In genomic region chr4:139511557-139511956, GRCm38 (mm10) we compare ENCODE assay signal across 18 mouse cellular contexts. TPM values are rescaled to one million over a fixed set of nuclear protein-coding genes. Genes with fewer than 3 reads are reported as not detected.
A peak's percentile ranks its signal among the peaks of the same experiment; 100 is the strongest.
DNase-seq lines count a peak whose midpoint lies in the region; ATAC-seq and TF ChIP-seq lines count a peak whose summit lies in the region.
"Had no signal": no experiment of that assay in that cellular context is flagged by ENCODE, and none has a peak within 500 bp of the region (broad histone marks: within the 10 kb centered on the region; RNA-seq: fewer than 3 reads in every experiment).

No protein-coding gene starts in this region.

- TF ChIP-seq EP300 in liver, postnatal 0 days (IDR thresholded peaks at IDR 0.05; ENCODE audit: low read depth): no peak

- peak; percentile 65; the same call in 1 of the 2 replicates for ATAC-seq in liver, postnatal 0 days
- no peak for ATAC-seq in liver, embryonic 11.5 days (replicated peaks; ENCODE audit: low FRiP score)
- ATAC-seq: activated CD4-positive, CD25-positive, alpha-beta regulatory T cell, adult 4 months; CD4-positive, CD25-positive, alpha-beta regulatory T cell, adult 4 months; Patski had no signal

- H3K9me3 ChIP-seq in liver, postnatal 0 days (ENCODE audit: low read length): no peaks in the 10 kb centered on the region
- no peaks in the 10 kb centered on the region for H3K9me3 ChIP-seq in liver, embryonic 11.5 days (ENCODE audit: control insufficient read depth, low read length)
- H3K9me3 ChIP-seq: G1E had no signal

- 29% methylated on average over 2 of the region's 2 CpGs for WGBS in liver, adult 2 months
- WGBS in liver, postnatal 0 days (ENCODE audit: insufficient replicate concordance): 62% methylated on average over 2 of the region's 2 CpGs
- 70% methylated on average over 2 of the region's 2 CpGs for WGBS in liver, embryonic 11.5 days

- DNase-seq in liver, adult 2 months (ENCODE audit: extremely low read depth, low read depth, low spot score): peak; percentile 96
- DNase-seq in liver: no peak
- DNase-seq in liver, postnatal 0 days: no peak
- no peak for DNase-seq in liver, embryonic 11.5 days (ENCODE audit: low spot score)
- DNase-seq: adrenal gland, adult 2 months; adrenal gland, adult 8-10 months; adrenal gland, postnatal 10 days; adrenal gland, postnatal 14 days; adrenal gland, postnatal 25 days; adrenal gland, postnatal 36 days; B cell, adult 2 months; cerebellum, adult 11 months; cerebellum, adult 11-12 months; cerebellum, adult 18-20 months had no signal

- peak overlapping the region; percentile 89 for H3K27ac ChIP-seq in liver, adult 2 months (replicated peaks; ENCODE audit: insufficient read depth, low read depth, low read length)
- no peak overlapping the region for H3K27ac ChIP-seq in liver, postnatal 0 days (ENCODE audit: low read depth)
- no peak overlapping the region for H3K27ac ChIP-seq in liver, embryonic 11.5 days (ENCODE audit: low read depth, low read length)

- no peak for TF ChIP-seq POLR2A in liver, adult 2 months (IDR thresholded peaks at IDR 0.05; ENCODE audit: extremely low read depth, insufficient read depth, low read length)

- H3K4me1 ChIP-seq in liver, adult 2 months (ENCODE audit: control insufficient read depth, insufficient read depth, low read length): peaks cover 5% of the 10 kb centered on the region
- H3K4me1 ChIP-seq in liver, postnatal 0 days (ENCODE audit: insufficient read depth): peaks cover 3% of the 10 kb centered on the region; the same call in 1 of the 2 replicates
- H3K4me1 ChIP-seq in liver, embryonic 11.5 days (replicated peaks; ENCODE audit: control insufficient read depth, insufficient read depth, low read length): 0 out of 2 replicates have a peak, but pooled peaks cover 4% of the 10 kb centered on the region

- H3K27me3 ChIP-seq in liver, adult 2 months (ENCODE audit: control insufficient read depth, insufficient read depth, low read length): no peaks in the 10 kb centered on the region
- H3K27me3 ChIP-seq in liver, postnatal 0 days (ENCODE audit: insufficient read depth, low read length): no peaks in the 10 kb centered on the region
- H3K27me3 ChIP-seq in liver, embryonic 11.5 days (replicated peaks; ENCODE audit: control insufficient read depth, insufficient read depth, low read length): no peaks in the 10 kb centered on the region
- H3K27me3 ChIP-seq: Patski had no signal

- no peak overlapping the region for H3K4me3 ChIP-seq in liver, adult 2 months (ENCODE audit: insufficient read depth, low read depth, low read length)
- H3K4me3 ChIP-seq in liver, postnatal 0 days (ENCODE audit: low read depth, low read length): no peak overlapping the region
- no peak overlapping the region for H3K4me3 ChIP-seq in liver, embryonic 11.5 days (ENCODE audit: low read depth, low read length)

- no peak for TF ChIP-seq CTCF in liver, adult 2 months (IDR thresholded peaks at IDR 0.05; ENCODE audit: low read depth, low read length)
- no peak for TF ChIP-seq CTCF in liver, postnatal 0 days (IDR thresholded peaks at IDR 0.05; ENCODE audit: low read depth)

- no peaks in the 10 kb centered on the region for H3K36me3 ChIP-seq in liver, adult 2 months (ENCODE audit: control insufficient read depth, insufficient read depth, low read length)
- no peaks in the 10 kb centered on the region for H3K36me3 ChIP-seq in liver, postnatal 0 days (replicated peaks; ENCODE audit: insufficient read depth, low read length)
- no peaks in the 10 kb centered on the region for H3K36me3 ChIP-seq in liver, embryonic 11.5 days (ENCODE audit: control insufficient read depth, insufficient read depth, low read length)
- H3K36me3 ChIP-seq: G1E had no signal

- no peak overlapping the region for H3K4me2 ChIP-seq in liver, postnatal 0 days (ENCODE audit: low read depth, low read length)
- no peak overlapping the region for H3K4me2 ChIP-seq in liver, embryonic 11.5 days

- no peak overlapping the region for H3K9ac ChIP-seq in liver, adult 2 months (ENCODE audit: low read depth, low read length)
- no peak overlapping the region for H3K9ac ChIP-seq in liver, postnatal 0 days (replicated peaks)
- no peak overlapping the region for H3K9ac ChIP-seq in liver, embryonic 11.5 days (ENCODE audit: low read depth, low read length)

- H3K79me2 ChIP-seq in liver, adult 2 months (ENCODE audit: control insufficient read depth, insufficient read depth, low read length): no peaks in the 10 kb centered on the region

RNA-seq across cellular contexts. Expression of gene Iffo2, which starts 18.8 kb away (rescaled TPM):
- total RNA-seq in liver, adult 2 months (2014; rRNA removed): 4.3 and 5.4 TPM in 2 replicates
- 5.3 and 7.0 TPM in 2 replicates for polyA plus RNA-seq in liver, adult 2 months (2012; rRNA removed)
- 1.2 and 2.0 TPM in 2 replicates for polyA plus RNA-seq in liver, postnatal 0 days (2015; fragmentation: Nextera tagmentation; extraction: Ambion mirVana)
- 1.8 and 2.2 TPM in 2 replicates for polyA plus RNA-seq in liver, embryonic 11.5 days (2014; fragmentation: Nextera tagmentation; extraction: Ambion mirVana)
